Mouse (Mus musculus): ENCODE measurements around the gene Tubb4a.

Tubb4a gene

DNA sequence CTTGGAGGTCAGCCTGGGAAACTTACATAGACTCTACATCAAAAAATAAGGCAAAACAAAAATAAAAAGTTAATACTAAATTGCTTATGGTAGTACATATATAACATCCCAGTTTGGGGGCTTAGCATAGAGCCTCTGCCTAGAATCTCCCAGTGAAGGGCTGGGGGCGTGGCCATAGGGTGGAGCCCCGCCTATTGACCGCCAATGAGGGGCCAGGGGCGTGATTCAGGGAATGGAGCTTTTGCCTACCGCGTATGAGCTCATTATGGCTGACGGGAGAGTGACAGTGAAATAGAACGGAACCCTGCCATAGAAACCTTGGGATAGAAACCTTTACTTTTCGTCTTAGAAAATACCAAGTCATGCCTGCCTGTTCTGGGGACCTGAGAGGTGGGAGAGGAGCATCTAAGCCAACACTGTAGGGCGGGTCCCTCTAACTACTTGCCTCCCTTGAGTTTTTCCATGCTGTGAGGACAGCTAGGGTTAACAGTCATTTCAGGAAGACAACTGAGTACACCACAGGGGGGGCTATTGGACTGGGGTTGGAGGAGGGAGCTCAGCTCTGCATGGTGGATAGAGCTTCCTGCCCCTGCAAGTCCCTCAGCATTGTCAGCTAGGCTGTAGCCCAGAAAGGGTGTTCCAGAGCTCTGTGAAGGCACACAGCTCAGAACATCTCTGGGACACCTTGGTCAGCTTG is 12.2 kb upstream of the Tubb4a start:
- DNase-seq: peak; percentile 38 to 46

DNA sequence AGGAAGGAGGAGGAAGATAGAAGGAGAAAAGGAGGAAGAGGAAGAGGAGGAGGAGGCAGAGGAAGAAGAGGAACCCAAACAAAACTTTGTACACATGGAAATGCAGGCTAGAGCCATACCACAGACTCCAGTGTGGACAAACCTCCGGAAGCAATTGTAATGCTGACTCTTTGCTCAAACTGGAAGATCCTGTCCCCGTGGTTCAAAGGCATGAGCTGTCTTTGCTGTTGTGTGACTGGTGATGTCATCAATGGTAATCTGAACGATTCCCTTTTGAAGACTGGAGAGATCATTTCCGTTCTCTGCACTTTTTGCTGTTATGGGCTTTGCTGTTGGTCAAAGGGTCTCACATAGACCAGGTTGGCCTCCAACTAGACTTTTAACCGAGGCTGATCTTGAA is 10.7 kb upstream of the Tubb4a start:
- DNase-seq: no peak

DNA sequence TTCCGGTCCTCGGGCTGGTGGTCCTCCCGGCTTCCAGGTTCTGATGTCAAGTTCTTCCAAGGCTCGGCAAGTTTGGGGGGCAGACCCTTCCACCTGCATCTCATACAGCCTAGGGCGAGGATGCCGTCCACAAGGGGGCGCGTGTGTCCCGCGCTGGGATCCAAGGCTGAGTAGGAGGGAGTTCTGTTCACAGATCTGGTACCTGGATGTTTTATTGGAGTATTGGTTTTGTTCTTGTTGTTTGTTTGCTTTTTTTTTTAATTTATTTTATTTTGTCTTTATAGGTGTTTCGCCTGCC is 9.0 kb upstream of the Tubb4a start:
- DNase-seq: peak; percentile 92 to 93

DNA sequence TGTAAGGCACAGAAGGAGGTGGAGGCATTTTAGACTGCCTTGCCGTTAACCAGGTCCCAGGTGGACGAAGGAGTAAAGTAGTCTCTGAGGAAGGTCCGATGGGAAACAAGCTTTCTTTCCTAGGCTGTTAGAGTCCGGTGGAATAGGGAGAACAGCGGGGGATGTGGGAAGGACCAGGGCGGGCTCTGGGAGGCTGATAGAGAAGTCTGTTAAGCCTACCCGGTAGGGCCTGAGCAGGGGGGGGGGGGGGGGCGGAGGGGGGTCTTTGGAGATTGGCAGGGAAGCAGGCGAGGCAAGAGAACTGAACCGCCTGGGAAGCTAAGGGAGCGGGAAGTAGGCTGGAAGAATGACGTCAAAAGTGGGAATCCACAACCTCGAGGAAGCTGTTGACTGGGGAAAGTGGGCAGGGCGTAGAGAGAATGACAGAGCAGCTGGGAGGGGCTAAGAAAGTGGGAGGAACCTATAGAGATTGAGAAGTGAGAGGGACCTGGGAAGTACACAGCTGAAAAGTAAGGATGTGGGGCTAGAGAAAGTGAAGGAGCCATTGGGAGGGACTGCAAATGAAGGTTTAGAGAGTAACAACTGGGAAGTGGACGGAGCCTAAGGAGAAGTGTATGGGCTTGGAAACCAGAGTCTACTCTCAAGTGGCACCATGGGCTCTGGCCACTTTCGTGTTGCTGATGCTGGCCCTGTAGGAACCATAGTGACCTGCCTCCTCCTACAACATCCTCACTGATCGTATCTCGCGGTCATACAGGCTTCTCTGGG is 8.5 kb upstream of the Tubb4a start:
- peak; percentile 64 to 73 for DNase-seq

GRCm38 (mm10) chr17:57094222-57094621 is 6.6 kb upstream of the Tubb4a start:
- DNase-seq: no peak

- no peak for DNase-seq
These were observed 1.4 kb downstream of the Tubb4a start for GRCm38 (mm10) chr17:57085970-57086757.

DNA sequence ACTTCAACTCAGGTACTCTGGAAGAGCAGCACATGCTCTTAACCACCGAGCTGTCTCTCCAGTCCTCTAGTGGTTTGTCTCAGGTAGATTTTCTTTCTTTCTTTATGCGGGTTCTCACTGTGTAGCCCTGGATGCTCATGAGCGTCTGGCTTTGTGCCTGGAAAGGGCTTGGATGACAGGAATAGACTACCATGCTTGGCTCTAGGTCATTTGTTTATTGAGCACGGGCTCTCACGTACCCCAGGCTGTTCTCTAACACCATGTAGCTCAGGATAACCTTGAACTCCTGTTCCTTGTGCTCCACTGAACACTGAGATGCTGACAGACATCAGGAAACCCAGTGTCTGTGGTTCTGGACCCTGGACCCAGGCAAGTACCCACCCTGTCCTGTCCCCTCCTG is 5.1 kb downstream of the Tubb4a start:
- no peak for DNase-seq

GRCm38 (mm10) chr17:57081234-57081842 is 6.2 kb downstream of the Tubb4a start:
- no peak for DNase-seq

- DNase-seq: no peak
These were observed 7.7 kb downstream of the Tubb4a start for GRCm38 (mm10) chr17:57079919-57080318.

DNA sequence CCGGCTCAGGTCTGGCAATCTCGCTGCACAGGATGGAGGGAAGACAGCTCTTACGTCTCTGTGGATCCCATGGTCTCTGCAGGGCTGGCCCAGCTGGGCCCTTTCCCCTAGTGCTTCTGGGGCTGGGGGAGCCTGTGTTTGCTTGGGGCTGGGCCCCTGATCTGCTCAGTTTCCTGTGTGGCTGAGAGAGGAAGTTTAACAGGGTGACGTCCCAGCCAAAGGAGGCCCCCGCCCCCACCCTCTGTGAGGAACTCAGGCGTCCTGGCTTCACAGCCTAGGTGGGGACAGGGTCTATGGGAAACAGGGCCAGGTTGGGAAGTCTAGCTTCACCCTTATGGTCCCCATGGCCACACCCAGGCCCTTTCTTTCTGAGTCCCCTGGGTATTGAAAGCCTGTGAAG is 9.2 kb downstream of the Tubb4a start, which contains the start of gene Dennd1c:
Gene Dennd1c, minus strand, starts transcription at position 179 of the 400 bp plus-strand sequence.
- no peak for DNase-seq

DNA sequence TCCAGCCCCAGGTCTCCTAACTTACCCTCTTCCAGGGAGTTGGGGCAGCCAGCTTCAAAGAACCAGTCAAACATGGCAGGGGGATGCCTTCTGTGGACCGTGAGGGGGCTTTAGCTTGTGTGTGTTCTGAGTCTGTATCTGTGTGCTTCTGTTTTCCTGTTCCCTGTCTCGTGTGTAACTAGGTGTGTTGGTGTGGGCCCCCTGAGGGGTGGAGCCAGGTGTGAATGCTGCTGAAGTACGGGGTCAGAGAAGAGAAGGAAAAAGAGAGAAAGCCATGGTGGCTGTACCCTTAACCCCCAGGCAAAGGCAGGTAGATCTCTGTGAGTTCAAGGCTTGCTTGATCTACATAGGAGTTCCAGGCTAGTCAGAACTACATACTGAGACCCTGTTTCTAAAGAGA is 10.7 kb downstream of the Tubb4a start:
- no peak for DNase-seq

GRCm38 (mm10) chr17:57070699-57071098 is 16.9 kb downstream of the Tubb4a start:
- peak; percentile 65 to 77 for DNase-seq

- no peak for DNase-seq
These were observed 17.3 kb downstream of the Tubb4a start for GRCm38 (mm10) chr17:57070272-57070671.

DNA sequence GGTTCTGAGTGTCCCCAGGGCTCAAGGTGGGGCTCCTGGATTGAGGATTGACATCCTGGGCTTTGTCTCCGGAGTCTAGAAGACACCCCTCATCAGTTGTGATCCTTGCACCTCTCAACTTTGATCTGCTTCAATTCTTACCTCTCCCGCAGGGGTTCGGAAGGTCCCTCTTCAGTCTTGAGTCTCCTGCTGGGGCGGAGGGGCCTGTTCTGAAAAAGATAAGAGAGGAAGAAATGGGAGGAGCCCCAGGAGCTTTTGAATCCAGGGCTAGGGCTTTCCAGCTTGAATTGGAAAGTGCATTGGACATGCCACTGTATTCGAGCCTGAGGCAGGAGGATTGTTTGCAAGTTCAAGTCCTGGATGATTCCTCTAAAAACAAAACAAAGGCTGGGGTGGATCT is 20.7 kb downstream of the Tubb4a start:
- DNase-seq: no peak

DNA sequence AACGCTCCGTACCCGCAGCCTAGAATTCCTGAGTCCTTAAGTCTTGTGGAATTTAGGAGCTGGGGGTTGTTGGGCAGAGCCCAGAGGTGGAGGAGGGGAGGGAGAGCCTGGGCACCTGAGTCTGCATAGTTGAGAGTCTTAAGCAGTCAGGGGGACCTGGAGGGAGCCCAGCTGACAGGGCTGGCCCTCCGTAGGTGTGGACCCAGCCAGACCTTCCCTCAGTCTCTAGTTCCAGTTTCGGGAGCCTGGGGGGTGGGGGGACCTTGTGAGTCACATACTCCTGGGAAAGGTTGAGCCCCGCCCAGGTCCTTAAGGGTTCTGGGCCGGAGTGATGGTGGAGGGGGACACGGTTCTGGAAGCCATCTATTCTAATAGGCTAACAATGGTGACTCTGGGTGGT is 24.6 kb downstream of the Tubb4a start:
- peak; percentile 29 to 47 for DNase-seq

DNA sequence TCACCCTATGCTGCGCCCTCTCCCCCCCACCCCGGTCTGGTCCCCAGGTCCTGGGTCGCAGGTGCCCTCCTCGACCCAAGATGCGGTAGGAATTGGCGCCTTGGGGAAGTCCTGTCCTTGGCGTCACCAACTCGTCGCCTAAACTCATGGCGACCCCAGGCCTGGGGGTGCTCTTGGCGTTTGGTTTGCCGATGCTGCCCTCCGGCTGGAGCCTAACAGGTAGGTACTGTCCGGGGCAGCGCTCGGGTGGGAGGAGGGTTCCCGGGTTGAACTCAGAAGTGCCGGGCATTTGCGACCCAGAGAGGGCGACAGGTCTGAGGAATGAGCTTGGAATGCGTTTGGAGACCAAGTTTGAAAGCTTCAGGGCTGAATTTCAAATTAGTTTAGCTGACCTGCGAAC is 25.0 kb downstream of the Tubb4a start:
- peak; percentile 36 to 58 for DNase-seq

- DNase-seq: peak; percentile 77 to 87
These were observed 25.5 kb downstream of the Tubb4a start for GRCm38 (mm10) chr17:57062011-57062521.

DNA sequence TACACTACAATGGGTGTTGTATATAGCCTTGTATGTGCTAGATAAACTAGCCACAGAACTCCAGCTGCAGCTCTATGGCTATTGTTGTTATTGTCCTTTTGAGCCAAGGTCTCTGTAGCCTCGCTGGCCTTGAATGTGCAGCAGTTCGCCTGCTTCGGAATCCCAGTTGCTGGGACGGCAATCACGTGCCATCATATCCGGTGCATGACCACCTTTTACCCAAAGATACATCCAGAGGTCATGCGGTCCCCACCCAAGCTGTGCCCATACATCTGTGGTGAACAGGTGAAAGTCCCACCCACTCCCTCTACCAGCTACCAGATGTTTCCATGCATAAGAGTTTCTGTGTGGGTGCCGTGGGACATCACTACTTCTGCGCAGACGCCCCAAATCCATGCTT is 26.5 kb downstream of the Tubb4a start:
- DNase-seq: peak in 1 of 2 experiments; percentile 21

- DNase-seq: peak; percentile 93 to 97
These were observed 27.3 kb downstream of the Tubb4a start for GRCm38 (mm10) chr17:57060231-57060801.

- peak; percentile 83 to 89 for DNase-seq
These were observed 28.1 kb downstream of the Tubb4a start, which contains the start of gene Slc25a23 for GRCm38 (mm10) chr17:57059486-57059977. Gene Slc25a23 (minus strand): TSS chr17:57059863.

- peak; percentile 24 to 51 for DNase-seq
These were observed 28.6 kb downstream of the Tubb4a start, which contains the start of gene Crb3 for GRCm38 (mm10) chr17:57058891-57059485. Gene Crb3 (plus strand): TSS chr17:57059105.

DNA sequence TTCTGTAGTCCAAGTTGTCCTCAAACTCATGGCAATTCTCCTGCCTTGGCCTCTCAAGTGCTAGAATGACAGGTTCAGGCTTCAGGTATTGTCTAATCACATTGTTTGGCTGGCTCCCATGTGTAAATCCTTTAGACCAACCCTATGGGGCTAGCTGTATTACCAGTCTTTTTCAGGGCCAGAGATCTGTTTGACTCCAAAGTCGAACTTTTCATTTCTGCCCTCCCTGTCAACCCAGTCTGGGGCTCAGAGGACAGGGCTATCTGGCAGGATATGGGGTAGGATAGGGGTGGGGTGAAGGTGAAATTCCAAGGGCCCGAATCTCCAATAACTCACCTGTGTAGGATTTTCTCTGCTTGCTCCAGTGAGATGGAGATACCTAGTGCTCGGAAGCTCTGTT is 31.3 kb downstream of the Tubb4a start:
- no peak for DNase-seq

All from kidney, postnatal 4 days (tissue).